Mouse (Mus musculus) ZHBTc4 (cell line): ENCODE results near the gene Eps8l2.

Experiments used
- DNase-seq: peaks from one replicate; pipeline ENCODE4 v3.0.0-alpha.2; 2011; ENCODE audit warnings: low read depth, low spot score

Gene Eps8l2

DNA sequence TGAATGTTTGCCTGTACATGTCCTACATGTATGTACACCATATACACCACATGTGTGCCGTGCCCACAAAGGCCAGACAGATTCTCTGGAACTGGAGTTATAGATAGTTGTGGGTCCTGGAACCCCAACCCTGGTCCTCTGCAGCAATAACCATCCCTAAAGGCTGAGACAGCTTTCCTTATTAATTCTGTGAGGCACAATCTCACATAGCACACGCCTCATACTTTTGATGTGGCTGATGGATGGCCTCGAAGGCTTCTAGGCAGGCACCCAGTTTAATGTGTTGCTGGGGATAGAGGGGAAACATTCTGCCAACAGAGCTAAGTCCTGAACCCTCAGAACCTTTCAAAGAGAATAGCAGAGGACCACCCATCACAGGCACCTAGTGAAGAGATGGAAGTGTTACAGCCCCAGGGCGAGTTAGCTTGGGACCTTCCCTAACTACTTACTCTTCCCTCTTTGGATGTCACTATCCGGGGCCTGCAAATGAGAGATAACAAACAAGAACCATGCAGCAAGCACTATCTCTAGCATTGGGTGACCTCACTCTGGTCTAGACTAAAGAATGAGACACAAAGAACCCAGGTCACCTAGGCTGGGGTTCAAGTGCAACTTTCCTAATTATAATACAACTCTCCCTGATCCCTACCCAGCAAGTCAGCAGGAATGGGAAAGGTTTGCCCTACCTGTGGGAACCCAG is 25.8 kb downstream of the Eps8l2 start:
- no peak for DNase-seq

DNA sequence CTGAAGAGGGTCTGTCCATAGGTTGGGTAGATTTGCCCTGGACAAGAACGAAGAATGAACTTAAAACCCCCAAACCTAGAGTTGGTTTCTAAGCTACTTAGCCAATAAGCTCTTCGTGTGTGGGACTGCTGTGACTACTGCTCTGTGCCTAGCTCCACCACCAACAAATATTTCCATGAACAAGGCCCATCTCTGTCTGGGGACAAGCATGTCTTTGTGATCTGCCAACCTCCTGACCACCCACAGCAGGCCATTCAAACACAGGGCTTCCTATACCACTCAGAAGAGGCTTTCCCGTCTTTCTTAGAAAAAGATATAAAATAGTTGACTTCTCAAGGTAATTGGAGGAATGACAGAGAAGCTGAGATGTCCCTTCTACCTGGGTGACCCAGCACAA is 26.4 kb downstream of the Eps8l2 start:
- DNase-seq: no peak

DNA sequence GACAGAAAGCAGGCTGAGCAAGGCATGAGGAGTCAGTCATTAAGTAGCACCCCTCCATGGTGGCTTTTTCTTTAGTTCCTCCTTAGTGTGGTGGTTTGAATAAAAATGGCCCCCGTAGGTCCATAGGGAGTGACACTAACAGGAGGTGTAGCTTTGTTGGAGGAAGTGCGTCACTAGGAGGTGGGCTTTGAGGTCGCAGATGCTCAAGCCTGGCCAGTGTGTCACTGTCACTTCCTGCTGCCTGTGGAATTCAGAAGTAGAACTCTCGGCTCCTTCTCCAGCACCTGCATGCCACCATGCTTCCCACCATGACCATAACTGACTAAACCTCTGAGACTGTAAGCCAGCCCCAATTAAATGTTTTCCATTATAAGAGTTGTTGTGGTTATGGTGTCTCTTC is 28.7 kb downstream of the Eps8l2 start:
- DNase-seq: no peak

DNA sequence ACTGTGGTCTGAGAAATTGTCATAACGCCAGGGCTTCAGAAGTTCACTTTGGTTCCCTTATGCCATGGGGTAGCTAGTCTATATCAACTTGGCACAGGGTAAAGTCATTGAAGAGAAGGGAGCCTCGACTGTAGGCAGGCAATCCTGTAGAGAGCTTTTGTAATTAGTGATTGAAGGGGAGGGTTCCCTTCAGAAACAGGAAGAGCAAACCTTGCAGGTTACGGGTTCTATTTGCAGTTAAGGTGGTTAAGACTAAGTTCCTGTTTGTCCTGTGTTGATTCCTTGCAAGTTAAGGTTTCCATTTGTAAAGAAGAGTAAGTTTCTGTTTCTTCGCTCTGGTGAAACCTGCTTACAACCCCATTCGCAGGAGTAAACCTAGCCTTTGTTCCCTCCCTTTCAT is 31.2 kb downstream of the Eps8l2 start:
- DNase-seq: no peak

DNA sequence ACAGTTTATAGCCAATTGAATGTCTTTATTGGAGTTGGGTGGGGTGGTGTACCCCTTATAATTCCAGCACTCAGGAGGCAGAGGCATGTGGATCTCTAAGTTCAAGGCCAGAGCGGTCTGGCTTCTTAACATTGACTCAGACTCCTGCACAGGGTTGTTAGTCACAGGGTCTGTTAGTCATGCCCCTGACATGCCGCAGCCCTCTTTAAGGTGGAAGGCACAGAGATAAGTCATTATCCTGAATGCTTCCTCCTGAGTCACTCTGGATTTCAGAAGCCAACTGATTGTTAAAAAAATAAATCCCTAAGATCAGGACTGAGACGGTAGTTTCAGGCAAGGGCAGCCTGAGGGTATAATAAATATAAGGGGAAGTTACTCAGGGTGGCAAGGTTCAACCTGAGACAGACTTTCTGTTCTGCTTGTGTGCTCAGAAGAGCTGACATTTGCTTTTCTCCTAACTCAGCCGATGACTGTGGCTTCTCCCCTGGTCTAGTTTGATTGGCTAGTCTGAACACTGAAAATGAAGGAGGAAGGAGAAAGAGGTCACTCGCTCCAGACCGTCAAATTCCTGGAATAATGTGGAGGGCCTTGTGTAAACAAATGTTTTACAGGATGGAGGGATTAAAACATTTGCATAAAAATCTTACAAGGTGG is 33.4 kb downstream of the Eps8l2 start:
- DNase-seq: peak; percentile 23

DNA sequence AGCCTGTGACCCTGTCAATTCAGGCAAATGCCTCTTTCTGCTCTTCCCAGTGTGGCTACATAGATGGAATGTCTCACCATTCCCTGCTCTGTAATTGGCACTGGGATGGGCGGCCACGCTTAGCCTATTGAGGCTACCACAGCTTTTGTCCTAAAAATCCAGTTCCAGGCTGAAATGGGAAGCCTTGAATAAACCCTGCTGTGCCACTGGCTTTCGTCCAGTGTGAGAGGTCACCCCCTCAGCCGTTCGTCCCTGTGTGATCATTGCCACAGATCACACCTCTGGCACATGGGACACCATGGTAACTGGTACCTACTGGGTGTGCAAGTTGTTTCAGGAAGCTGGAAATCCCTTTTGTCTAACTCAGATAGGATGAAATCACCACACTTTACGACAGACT is 34.9 kb downstream of the Eps8l2 start:
- peak; percentile 94 for DNase-seq

DNA sequence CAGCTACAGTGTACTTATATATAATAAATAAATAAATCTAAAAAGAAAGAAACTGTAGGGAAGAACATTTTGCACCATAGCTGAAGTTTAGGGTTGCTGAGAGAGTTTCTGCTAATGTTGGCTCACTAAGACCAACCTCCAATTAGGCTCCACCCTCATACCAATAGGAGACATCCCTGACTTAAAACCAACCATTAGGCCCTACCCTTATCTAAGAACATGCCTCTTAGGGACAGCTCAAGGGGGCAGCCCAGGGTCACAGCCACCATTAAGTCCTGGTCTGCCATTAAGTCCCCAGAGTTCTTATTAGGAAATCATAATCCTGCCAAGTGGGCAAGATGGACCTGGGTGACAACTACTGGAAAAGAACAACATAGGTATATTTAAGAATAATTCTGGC is 35.7 kb downstream of the Eps8l2 start:
- DNase-seq: peak; percentile 27

DNA sequence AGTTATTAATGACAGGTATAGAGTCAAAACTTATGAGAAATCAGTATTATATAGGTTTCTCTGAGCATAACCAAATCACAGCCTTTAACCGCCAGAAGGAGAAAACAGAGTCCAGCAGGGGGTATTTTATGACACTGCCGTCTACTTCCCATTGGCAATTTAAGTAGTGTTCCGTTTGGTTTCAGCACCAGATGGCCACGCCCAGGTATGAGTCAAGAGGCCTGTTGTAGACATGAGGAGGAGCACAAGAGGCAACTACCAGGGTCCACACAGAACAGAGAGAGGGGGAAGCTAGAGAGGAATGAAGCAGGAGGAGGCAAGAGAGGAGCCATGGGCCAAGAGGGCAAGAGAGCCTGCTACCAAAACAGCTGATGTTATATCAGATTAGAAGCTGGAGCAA is 40.9 kb downstream of the Eps8l2 start:
- peak; percentile 53 for DNase-seq

DNA sequence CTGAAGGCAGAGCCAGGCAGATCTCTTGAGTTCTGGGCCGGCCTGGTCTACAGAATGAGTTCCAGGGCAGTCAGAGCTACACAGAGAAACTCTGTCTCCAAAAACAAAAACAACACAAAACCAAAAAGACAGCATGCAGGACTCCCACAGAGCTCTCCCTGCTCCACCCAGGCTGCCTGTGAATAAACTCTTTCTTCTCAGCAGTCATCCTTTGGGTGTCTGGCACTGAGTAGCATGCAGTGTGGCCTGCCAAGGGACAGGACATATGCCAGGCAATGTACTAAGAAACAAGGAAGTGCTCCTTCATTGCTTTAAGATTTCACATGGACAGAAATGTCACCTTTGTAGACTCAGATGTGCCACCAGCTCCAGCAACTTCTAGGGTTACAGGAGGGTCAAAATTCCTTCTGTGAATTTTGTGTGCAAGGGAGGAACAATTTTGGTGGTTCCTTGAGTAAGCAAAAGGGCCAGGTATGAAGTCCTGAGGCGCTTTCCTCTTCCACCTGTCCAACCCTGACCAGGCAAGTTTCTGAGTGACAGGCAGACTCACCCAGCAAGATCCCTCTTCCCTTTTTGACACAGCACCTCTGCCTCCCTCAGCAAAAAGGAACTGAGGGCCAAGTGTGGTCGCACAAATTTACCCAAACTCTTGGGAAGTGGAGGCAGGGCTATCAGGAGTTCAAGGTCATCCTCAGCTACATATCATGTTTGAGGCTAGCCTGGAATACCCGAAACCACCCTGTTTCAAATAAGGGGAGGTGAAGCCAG is 42.6 kb downstream of the Eps8l2 start:
- no peak for DNase-seq

DNA sequence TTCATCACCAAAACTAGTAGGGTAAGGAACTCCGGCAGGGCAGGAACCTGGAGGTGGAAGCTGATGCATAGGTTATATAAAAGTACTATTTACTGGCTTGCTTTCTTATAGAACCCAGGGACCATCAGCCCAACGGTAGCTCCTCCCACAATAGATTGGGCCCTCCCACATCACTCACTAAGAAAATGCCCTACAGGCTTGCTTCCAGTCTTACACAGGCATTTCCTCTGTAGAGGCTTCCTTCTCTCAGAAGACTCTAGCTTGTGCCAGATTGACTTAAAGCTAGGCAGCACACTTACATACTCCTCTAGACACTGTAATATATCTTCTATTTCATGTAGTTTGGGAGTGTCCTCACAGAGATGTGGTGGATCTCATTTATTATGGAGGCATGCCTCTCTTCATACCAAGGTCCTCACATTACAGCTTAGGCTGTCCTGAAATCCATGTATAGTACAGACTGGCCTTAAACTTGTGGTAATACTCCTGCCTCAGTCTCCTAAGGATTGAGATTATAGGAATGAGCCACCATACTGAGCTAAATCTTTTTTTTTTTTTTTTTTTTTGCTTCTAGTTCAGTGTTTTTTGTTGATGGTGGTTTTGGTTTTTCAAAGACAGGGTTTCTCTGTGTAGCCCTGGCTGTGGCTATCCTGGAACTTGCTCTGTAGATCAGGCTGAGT is 49.3 kb downstream of the Eps8l2 start:
- peak; percentile 61 for DNase-seq

DNA sequence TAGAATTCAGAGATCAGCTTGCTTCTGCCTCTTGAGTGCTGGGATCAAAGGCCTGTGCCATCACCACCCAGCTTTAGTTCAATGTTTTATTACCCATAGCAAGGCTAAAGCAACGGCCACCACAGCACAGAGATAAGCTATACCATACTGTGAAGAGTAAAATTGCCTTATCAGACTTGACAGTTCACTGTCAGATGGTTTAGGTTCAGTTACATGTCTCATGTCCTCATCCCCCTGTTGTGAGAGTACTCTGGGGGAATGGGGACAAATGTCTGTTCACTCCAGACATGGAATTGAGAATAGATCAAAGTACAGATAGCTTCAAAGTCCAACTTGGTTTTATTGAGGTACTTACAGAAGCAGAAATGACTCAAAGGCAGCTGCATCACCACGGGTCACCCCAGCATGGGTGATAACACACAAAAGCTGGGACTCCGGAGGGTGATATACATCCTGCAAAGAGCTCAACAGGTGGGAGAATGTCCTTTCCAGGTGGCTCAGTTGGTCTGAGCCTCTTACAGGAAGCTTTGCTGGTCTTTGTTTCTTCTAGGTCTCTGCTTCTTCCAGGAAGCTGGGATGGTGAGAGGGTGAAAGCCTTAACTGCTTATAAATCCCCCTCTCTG is 49.9 kb downstream of the Eps8l2 start:
- no peak for DNase-seq

DNA sequence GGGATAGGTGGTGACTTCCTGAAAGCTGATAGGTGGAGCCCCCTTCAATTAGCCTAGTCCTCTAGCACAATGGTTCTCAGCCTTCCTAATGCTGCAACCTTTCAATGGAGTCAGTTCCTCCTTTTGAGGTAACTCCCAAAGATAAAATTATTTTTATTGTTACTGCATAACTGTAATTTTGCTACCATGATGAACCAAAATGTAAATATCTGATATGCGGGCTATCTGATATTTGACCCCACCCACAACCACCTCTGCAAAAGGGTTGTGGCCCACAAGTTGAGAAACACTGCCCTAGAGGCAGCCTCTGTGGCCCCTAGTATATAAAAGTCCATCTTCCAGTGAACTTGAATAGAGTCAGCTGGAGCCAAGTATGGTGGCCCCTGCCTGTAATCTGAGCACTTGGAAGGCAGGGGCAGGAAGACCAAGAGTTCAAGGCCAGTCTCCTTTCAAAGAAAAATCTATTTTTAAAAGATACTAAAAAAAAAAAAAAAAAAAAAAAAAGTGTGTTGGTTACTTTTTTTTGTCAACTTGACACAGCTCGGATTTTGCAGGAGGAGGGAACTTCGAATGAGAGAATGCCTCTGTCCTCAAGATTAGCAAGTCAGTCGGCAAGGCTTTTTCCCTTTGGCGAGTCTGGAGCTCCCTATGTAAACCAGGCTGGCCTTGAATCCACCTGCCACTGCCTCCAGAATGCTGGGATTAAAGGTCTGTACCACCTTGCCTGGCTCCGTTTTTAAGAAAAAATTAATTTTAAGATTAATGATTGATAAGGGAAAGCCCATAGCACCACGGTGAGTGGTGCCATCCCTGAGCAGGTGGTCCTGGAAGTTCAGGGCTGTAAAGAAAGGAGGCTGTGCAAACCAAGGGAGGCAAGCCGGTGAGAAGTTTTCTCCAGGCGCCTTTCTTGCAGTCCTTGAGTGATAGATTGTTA is 51.9 kb downstream of the Eps8l2 start:
- no peak for DNase-seq

DNA sequence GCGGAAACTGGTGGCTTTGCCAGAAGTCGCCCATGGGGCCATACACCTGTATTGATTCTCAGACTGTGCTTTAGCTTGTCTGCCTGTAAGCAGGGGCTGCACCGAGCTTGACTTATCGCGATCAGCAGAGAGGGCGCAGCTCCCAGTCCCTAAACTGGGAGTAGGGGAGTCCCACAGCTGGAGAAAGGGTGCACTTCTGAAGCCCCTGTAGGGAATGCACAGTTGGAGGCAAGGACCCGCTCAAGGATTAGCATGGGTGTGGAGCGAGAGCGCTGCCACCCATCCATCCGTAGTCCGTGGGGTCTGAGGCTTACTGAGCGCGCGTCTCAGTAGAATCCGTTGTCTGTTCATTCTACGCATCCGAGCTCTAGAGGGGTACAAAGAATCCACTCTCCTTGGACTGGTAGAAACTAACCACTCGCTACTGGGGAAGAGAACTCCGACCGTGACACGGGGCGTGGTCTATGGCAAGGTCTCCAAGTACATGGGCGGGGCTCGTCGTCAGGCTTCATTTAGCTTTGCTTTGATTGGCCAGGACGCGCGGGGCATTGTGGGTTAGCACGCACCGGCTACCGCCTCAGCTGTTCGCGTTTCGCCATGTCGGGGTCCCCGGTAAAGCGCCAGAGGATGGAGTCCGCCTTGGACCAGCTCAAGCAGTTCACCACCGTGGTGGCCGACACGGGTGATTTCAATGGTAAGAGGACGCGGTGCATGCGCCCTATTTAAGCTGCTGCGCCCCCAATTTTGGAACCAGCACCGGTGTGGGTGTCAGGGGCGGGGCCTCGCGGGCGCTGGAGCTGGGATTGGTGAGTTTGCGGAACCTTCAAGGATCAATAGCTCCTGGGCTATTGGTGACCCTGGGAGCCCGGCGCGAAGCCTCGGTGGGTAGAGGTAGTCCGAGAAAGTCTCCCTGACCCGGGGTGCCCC is 53.2 kb downstream of the Eps8l2 start, which contains the start of gene Taldo1:
Taldo1 (plus strand) TSS at position 575 of the 927 bp plus-strand sequence.
- DNase-seq: peak; percentile 99

DNA sequence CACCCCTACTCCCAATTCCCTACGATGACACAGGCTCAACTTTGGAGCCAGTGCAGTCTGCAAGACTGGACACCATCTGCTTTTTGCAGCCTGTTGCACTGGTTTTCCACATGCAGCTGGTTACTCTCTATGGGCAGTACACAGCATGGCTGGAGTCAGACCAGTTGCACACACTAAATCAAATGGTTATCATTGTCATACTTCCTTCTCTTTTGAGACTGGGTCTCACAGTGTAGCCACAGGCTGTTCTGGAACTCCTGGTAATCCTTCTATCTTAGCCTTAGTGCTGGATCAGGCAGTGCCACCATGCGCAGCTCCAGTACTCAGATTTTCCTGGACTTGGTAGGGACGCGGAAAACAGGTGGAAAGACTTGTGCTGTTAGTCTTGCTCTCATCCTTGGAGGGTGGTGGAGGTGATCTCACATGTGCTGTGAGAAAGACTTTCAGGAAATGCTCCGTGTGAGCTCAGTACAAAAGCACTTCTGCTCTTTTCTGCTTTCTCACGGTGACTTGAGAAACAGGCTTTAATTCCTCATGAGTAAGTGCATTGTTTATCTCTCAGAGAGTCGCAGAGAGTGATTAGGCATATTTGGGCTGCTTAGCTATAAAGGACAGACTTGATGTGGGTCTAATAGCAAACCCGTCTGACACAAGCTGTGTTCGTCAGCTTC is 54.0 kb downstream of the Eps8l2 start:
- DNase-seq: peak; percentile 27

DNA sequence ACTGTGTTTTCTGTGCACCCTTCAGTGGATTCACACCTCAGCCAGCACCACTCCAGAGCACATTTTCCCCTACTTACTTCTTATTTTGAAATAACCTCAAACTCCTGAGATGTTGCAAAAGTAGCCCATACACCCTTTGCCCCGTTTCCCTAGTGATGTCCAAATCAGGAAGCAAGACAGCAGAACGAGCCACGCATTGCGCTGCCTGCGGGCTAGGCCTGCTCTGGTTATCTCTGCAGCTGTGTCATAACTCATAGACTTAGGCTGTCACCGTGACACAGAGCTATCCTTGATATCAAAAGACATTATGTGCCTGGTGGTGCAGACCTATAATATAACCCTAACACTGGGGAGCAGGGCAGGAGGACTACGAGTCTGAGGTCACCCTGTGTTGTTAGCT is 55.5 kb downstream of the Eps8l2 start:
- no peak for DNase-seq

DNA sequence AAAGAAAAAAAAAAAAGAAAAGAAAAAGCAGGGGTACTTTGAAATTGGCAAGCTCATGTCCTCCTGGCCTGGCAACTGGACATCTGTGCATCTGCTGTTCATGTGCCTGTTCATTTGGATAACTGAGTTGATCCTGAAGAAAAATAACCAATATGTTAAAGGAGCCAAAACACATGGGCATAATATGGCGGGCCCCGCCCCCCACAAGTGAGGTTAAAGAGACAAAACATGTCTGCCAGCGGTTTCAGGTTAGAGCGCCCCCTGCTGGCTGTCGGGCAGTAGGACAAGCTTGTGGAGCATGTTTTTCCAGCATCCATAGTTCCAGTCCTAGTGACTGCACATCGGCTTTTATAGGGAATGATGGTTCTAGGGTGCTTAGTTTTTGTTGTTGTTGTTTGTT is 56.1 kb downstream of the Eps8l2 start:
- peak; percentile 92 for DNase-seq

DNA sequence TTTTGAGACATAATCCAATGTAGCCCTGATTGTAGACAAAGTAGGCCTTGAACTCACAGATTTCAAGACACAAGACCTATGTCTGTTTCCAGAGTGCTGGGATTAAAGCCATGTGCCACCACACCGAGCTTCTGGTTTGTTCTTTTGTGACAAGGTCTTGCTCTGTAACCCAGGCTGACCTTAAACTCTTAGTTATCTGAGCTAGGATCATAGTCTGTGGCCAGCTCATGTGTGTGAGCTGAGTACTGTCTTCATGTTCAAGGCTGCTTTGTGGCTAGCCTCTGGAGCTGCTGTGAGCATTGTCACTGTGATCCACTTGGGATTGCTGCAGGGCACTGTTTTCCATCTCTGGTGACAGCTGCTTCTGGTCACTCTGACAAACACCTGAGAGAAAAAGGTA is 56.7 kb downstream of the Eps8l2 start:
- DNase-seq: no peak

DNA sequence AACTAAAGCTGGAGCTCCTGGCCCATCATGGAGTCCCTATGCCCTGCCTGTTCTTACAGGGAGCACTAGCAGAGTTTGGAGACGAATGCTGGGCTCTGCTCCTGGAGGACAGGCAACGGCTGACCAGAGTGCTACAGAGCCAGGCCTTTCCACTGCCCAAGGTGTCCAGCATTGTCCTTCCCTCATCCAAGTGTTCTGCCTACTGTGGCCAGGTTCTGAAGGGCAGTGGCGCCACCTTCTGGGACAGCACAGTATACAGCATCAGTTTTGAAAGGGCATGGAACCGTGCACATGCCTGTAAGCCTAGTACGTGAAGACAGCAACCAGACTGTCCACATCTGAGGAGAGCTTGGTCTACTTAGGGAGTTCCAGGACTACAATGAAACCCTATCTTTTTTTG is 64.6 kb downstream of the Eps8l2 start:
- DNase-seq: peak; percentile 65

DNA sequence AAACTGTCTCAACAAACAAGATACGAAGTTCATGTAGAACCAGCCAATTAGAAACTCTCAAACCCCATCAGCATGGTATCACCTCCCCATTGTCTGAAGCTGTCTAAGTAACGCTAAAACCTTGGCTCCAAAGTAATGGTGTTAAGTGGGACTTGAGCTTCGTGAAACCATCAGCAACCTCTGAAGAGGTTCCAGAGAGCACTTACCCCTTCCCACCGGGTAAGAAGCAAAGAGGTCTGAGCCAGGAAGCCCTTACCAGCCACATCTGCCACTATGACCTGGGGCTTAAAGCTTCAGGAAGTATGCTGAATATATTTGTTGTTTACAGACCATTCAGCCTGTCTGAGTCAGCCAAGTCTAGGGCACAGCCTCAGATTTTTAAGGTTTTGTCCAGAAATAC is 66.8 kb downstream of the Eps8l2 start:
- DNase-seq: no peak
